Mouse (Mus musculus) embryonic fibroblast, embryonic 13.5 days (primary cell): Measurements from ENCODE around the gene Rhebl1. TPM values are rescaled to one million over a fixed set of nuclear protein-coding genes. Genes with fewer than 3 reads are reported as not detected.

Experiments
- H3K27ac ChIP-seq: 2 replicates; pipeline ENCODE4 v1.5.1; 2012; ENCODE audit warnings: low read length, control low read depth, inconsistent platforms; ENCODE audit not compliant: insufficient read depth
- H3K4me1 ChIP-seq: 2 replicates; pipeline ENCODE4 v1.6.1; 2011; ENCODE audit warnings: low read length; ENCODE audit not compliant: control insufficient read depth, insufficient read depth
- H3K4me3 ChIP-seq: 2 replicates; pipeline ENCODE4 v1.5.1; 2011; ENCODE audit warnings: mild to moderate bottlenecking, control low read depth, low read length; ENCODE audit not compliant: insufficient read depth
- CTCF ChIP-seq: IDR thresholded peaks from 2 replicates; pipeline ENCODE4 v1.5.1; 2011; ENCODE audit warnings: mild to moderate bottlenecking, control low read depth, low read length, moderate library complexity, borderline replicate concordance; ENCODE audit not compliant: insufficient read depth
- POLR2A ChIP-seq: IDR thresholded peaks from 2 replicates; pipeline ENCODE4 v1.6.1; 2011; ENCODE audit warnings: low read depth, mild to moderate bottlenecking, control low read depth, low read length, moderate library complexity
- polyA plus RNA-seq: library from polyadenylated mRNA; stranded (reverse); fragments of >200 nt; gene quantifications from 2 replicates; pipeline ENCODE4 v1.2.4, GENCODE M21; 2011; ENCODE audit warnings: low read depth; ENCODE audit not compliant: missing spikeins, insufficient read length

Rhebl1 gene
- polyA plus RNA-seq, 1 experiment: 7.8 TPM

- Histone ChIP-seq H3K27ac (peak overlapping the region; percentile 90), H3K4me3 (peak overlapping the region; percentile 8; the same call in 1 of the 2 replicates), H3K4me1 (no peaks in the 10 kb centered on the region)
- no peak for TF ChIP-seq POLR2A
- no peak for TF ChIP-seq CTCF
These were observed 62.7 kb downstream of the Rhebl1 start for GRCm38 (mm10) chr15:98831684-98832035.

- no peaks in the 10 kb centered on the region for H3K4me1 ChIP-seq
- peak within 1 kb of the TSS; percentile 68 for H3K4me3 ChIP-seq
- 0 out of 2 replicates have a peak, but pooled peaks have one; percentile 21 for TF ChIP-seq CTCF
- peak; percentile 89 for TF ChIP-seq POLR2A
- peak within 1 kb of the TSS; percentile 90 for H3K27ac ChIP-seq
These were observed 63.3 kb downstream of the Rhebl1 start, which contains the start of gene Prkag1 for GRCm38 (mm10) chr15:98830736-98831683. Gene Prkag1 (minus strand): TSS chr15:98831521.

Other genes with a start within 250 kb of the Rhebl1 start
- gene Ddx23, start 231.6 kb downstream of the Rhebl1 start, polyA plus RNA-seq: 58.8 and 62.4 TPM in 2 replicates
- 9.6 and 14.3 TPM in 2 replicates for gene Rnd1, start 217.1 kb downstream of the Rhebl1 start, polyA plus RNA-seq
- gene Ccdc65, start 186.3 kb downstream of the Rhebl1 start, polyA plus RNA-seq: 2.7 and 3.2 TPM in 2 replicates
- gene Fkbp11, start 166.3 kb downstream of the Rhebl1 start, polyA plus RNA-seq: 48.6 and 57.3 TPM in 2 replicates
- 91.3 and 112 TPM in 2 replicates for gene Arf3, start 131.3 kb downstream of the Rhebl1 start, polyA plus RNA-seq
- gene Wnt10b, start 116.4 kb downstream of the Rhebl1 start, polyA plus RNA-seq: 1.9 and 5.8 TPM in 2 replicates
- gene Wnt1, start 104.7 kb downstream of the Rhebl1 start, polyA plus RNA-seq: not detected in 2 replicates
- not detected in 2 replicates for gene Ddn, start 85.0 kb downstream of the Rhebl1 start, polyA plus RNA-seq
- gene Prkag1, start 63.0 kb downstream of the Rhebl1 start, polyA plus RNA-seq: 94.2 and 101 TPM in 2 replicates
- gene Kmt2d, start 23.3 kb downstream of the Rhebl1 start, polyA plus RNA-seq: 28.0 and 31.5 TPM in 2 replicates
- 0.14 and 0.27 TPM in 2 replicates for gene Dhh, start 4.0 kb upstream of the Rhebl1 start, polyA plus RNA-seq
- gene Lmbr1l, start 23.7 kb upstream of the Rhebl1 start, polyA plus RNA-seq: 11.3 and 14.7 TPM in 2 replicates
- 3,138 and 3,689 TPM in 2 replicates for gene Tuba1b, start 40.0 kb upstream of the Rhebl1 start, polyA plus RNA-seq
- 333 and 559 TPM in 2 replicates for gene Gm49450, start 59.0 kb upstream of the Rhebl1 start, polyA plus RNA-seq
- gene Tuba1a, start 59.2 kb upstream of the Rhebl1 start, polyA plus RNA-seq: 1,082 and 1,134 TPM in 2 replicates
- gene Tuba1c, start 135.4 kb upstream of the Rhebl1 start, polyA plus RNA-seq: 171 and 395 TPM in 2 replicates
- gene Prph, start 160.6 kb upstream of the Rhebl1 start, polyA plus RNA-seq: 0.60 TPM in 1 of 2 replicates, not detected in the other
- 12.2 and 19.9 TPM in 2 replicates for gene Troap, start 180.0 kb upstream of the Rhebl1 start, polyA plus RNA-seq
- not detected in 2 replicates for gene C1ql4, start 193.3 kb upstream of the Rhebl1 start, polyA plus RNA-seq
- gene Dnajc22, start 198.6 kb upstream of the Rhebl1 start, polyA plus RNA-seq: not detected in 2 replicates
- 37.7 and 41.7 TPM in 2 replicates for gene Spats2, start 231.4 kb upstream of the Rhebl1 start, polyA plus RNA-seq